Mouse (Mus musculus): ENCODE data around the gene Trmt1. TPM values are rescaled to one million over a fixed set of nuclear protein-coding genes. Genes with fewer than 3 reads are reported as not detected.

Trmt1 gene
- polyA plus RNA-seq, 1 experiment from 2014 or later, result 45.6 TPM

- ATAC-seq (ENCODE audit: low FRiP score) (no peak), DNase-seq (ENCODE audit: low spot score, missing footprints) (no peak)
- Histone ChIP-seq H3K27ac (ENCODE audit: low read depth, low read length) (no peak overlapping the region), H3K36me3 (ENCODE audit: control insufficient read depth, insufficient read depth, low read length) (peaks cover 10% of the 10 kb centered on the region; the same call in 1 of the 2 replicates), H3K27me3 (ENCODE audit: control insufficient read depth, insufficient read depth, low read length) (peaks cover 24% of the 10 kb centered on the region), H3K4me2 (no peak overlapping the region), H3K9ac (ENCODE audit: low read length) (no peak overlapping the region), H3K9me3 (ENCODE audit: control insufficient read depth, low read length) (no peaks in the 10 kb centered on the region), H3K4me3 (ENCODE audit: low read depth, low read length) (no peak overlapping the region), H3K4me1 (ENCODE audit: control insufficient read depth, insufficient read depth, low read length) (no peaks in the 10 kb centered on the region)
- 89% methylated on average over 5 of the region's 5 CpGs for WGBS
Measured at GRCm38 (mm10) chr8:84698288-84698687, 12.2 kb downstream of the Trmt1 start.

- no peak overlapping the region for H3K4me2 ChIP-seq
- peaks cover 2% of the 10 kb centered on the region; the same call in 1 of the 2 replicates for H3K4me1 ChIP-seq (ENCODE audit: control insufficient read depth, insufficient read depth, low read length)
- H3K36me3 ChIP-seq (ENCODE audit: control insufficient read depth, insufficient read depth, low read length), result peaks cover 10% of the 10 kb centered on the region; the same call in 1 of the 2 replicates
- no peak overlapping the region for H3K27ac ChIP-seq (ENCODE audit: low read depth, low read length)
- DNase-seq (ENCODE audit: low spot score, missing footprints) (no peak), ATAC-seq (ENCODE audit: low FRiP score) (no peak)
- WGBS, result 95% methylated on average over 9 of the region's 9 CpGs
- no peaks in the 10 kb centered on the region for H3K9me3 ChIP-seq (ENCODE audit: control insufficient read depth, low read length)
- peaks cover 31% of the 10 kb centered on the region for H3K27me3 ChIP-seq (ENCODE audit: control insufficient read depth, insufficient read depth, low read length)
- H3K9ac ChIP-seq (ENCODE audit: low read length), result no peak overlapping the region
- H3K4me3 ChIP-seq (ENCODE audit: low read depth, low read length), result no peak overlapping the region
Measured at GRCm38 (mm10) chr8:84698929-84699401, 12.9 kb downstream of the Trmt1 start.

DNA sequence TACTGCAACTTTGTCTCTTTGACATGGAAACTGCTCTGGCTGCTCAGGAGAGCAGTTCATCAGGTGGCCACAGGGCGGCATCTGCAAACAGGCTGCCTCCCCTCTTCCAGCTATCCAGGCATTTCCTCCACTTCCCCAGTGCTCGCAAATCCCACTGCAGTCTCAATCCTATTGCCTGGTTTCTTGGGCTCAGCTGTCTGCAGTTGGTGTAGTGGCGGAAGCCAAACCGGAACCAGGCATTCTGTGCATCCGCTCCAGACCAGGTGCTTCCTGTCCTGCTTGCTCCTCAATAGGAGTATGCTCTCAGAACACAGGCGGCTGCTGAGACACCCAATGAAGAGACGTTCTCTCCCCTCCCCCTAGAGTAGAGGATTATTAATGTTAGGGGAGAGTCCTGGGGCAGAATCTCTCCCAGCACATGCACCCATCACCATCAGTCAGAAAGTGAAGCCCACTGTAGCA, 13.8 kb downstream of the Trmt1 start:
- H3K4me3 ChIP-seq (ENCODE audit: low read depth, low read length), result no peak overlapping the region
- H3K4me2 ChIP-seq, result no peak overlapping the region
- DNase-seq (ENCODE audit: low spot score, missing footprints) (no peak), ATAC-seq (ENCODE audit: low FRiP score) (peak; percentile 31; the same call in 1 of the 2 replicates)
- H3K27me3 ChIP-seq (ENCODE audit: control insufficient read depth, insufficient read depth, low read length), result peaks cover 40% of the 10 kb centered on the region
- H3K9ac ChIP-seq (ENCODE audit: low read length), result no peak overlapping the region
- peaks cover 10% of the 10 kb centered on the region; the same call in 1 of the 2 replicates for H3K36me3 ChIP-seq (ENCODE audit: control insufficient read depth, insufficient read depth, low read length)
- H3K9me3 ChIP-seq (ENCODE audit: control insufficient read depth, low read length), result no peaks in the 10 kb centered on the region
- H3K4me1 ChIP-seq (ENCODE audit: control insufficient read depth, insufficient read depth, low read length), result peaks cover 7% of the 10 kb centered on the region; the same call in 1 of the 2 replicates
- WGBS, result 68% methylated on average over 7 of the region's 7 CpGs
- H3K27ac ChIP-seq (ENCODE audit: low read depth, low read length), result no peak overlapping the region

GRCm38 (mm10) chr8:84700526-84700925, 14.4 kb downstream of the Trmt1 start:
- H3K27me3 ChIP-seq (ENCODE audit: control insufficient read depth, insufficient read depth, low read length), result peaks cover 46% of the 10 kb centered on the region
- H3K36me3 ChIP-seq (ENCODE audit: control insufficient read depth, insufficient read depth, low read length), result peaks cover 10% of the 10 kb centered on the region; the same call in 1 of the 2 replicates
- no peak for DNase-seq (ENCODE audit: low spot score, missing footprints)
- H3K9ac ChIP-seq (ENCODE audit: low read length), result no peak overlapping the region
- H3K4me2 ChIP-seq, result no peak overlapping the region
- no peak overlapping the region for H3K4me3 ChIP-seq (ENCODE audit: low read depth, low read length)
- no peak overlapping the region for H3K27ac ChIP-seq (ENCODE audit: low read depth, low read length)
- WGBS, result 82% methylated on average over 5 of the region's 5 CpGs
- H3K4me1 ChIP-seq (ENCODE audit: control insufficient read depth, insufficient read depth, low read length), result peaks cover 10% of the 10 kb centered on the region; the same call in 1 of the 2 replicates
- H3K9me3 ChIP-seq (ENCODE audit: control insufficient read depth, low read length), result no peaks in the 10 kb centered on the region
- ATAC-seq (ENCODE audit: low FRiP score), result no peak

GRCm38 (mm10) chr8:84700941-84701911, 15.1 kb downstream of the Trmt1 start, which contains the start of gene Lyl1:
TSS of gene Lyl1 (plus strand) at chr8:84701457.
- peak within 1 kb of the TSS; percentile 36; the same call in 1 of the 2 replicates for H3K27ac ChIP-seq (ENCODE audit: low read depth, low read length)
- no peak for DNase-seq (ENCODE audit: low spot score, missing footprints)
- 11% methylated on average over 34 of the region's 34 CpGs for WGBS
- peak; percentile 35 for ATAC-seq (ENCODE audit: low FRiP score)
- peaks cover 49% of the 10 kb centered on the region for H3K27me3 ChIP-seq (ENCODE audit: control insufficient read depth, insufficient read depth, low read length)
- no peaks in the 10 kb centered on the region for H3K9me3 ChIP-seq (ENCODE audit: control insufficient read depth, low read length)
- H3K4me1 ChIP-seq (ENCODE audit: control insufficient read depth, insufficient read depth, low read length), result peaks cover 12% of the 10 kb centered on the region
- H3K4me2 ChIP-seq, result no peak within 1 kb of the TSS
- peak within 1 kb of the TSS; percentile 1; the same call in 1 of the 2 replicates for H3K4me3 ChIP-seq (ENCODE audit: low read depth, low read length)
- no peak within 1 kb of the TSS for H3K9ac ChIP-seq (ENCODE audit: low read length)
- H3K36me3 ChIP-seq (ENCODE audit: control insufficient read depth, insufficient read depth, low read length), result peaks cover 10% of the 10 kb centered on the region; the same call in 1 of the 2 replicates

GRCm38 (mm10) chr8:84702561-84702960, 16.5 kb downstream of the Trmt1 start:
- Histone ChIP-seq H3K27ac (ENCODE audit: low read depth, low read length) (no peak overlapping the region), H3K9ac (ENCODE audit: low read length) (no peak overlapping the region), H3K4me3 (ENCODE audit: low read depth, low read length) (0 out of 2 replicates have a peak overlapping the region, but pooled peaks have one; percentile 1), H3K27me3 (ENCODE audit: control insufficient read depth, insufficient read depth, low read length) (peaks cover 62% of the 10 kb centered on the region), H3K4me2 (no peak overlapping the region; the same call in 1 of the 2 replicates), H3K9me3 (ENCODE audit: control insufficient read depth, low read length) (no peaks in the 10 kb centered on the region), H3K36me3 (ENCODE audit: control insufficient read depth, insufficient read depth, low read length) (peaks cover 8% of the 10 kb centered on the region; the same call in 1 of the 2 replicates), H3K4me1 (ENCODE audit: control insufficient read depth, insufficient read depth, low read length) (peaks cover 24% of the 10 kb centered on the region)
- ATAC-seq (ENCODE audit: low FRiP score) (no peak), DNase-seq (ENCODE audit: low spot score, missing footprints) (no peak)
- 80% methylated on average over 9 of the region's 9 CpGs for WGBS

DNA sequence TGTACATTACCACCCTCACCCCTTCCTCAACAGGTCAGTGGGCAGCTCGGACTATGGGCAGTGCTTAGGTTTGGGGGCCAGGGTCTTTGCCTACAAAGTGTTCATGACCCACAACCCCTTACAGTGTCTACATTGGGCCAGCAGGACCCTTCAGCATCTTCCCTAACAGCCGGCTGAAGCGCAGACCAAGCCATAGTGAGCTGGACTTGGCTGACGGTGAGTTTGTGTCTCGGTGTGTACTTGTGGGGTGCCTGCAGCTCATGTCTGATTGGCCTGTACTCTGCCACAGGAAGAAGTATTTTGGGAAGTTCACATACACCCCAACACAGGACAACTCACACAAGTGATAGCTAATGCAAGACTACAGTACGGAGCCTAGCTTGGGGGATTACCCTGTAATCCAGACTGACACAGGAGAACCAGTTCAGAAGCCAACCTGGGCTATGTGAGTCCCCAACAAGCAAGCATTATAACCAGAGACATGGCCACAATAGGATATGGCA, 16.9 kb downstream of the Trmt1 start:
- peaks cover 67% of the 10 kb centered on the region for H3K27me3 ChIP-seq (ENCODE audit: control insufficient read depth, insufficient read depth, low read length)
- H3K27ac ChIP-seq (ENCODE audit: low read depth, low read length), result no peak overlapping the region
- 80% methylated on average over 6 of the region's 6 CpGs for WGBS
- H3K4me2 ChIP-seq, result peak overlapping the region; percentile 7
- peak; percentile 85 for DNase-seq (ENCODE audit: low spot score, missing footprints)
- peaks cover 4% of the 10 kb centered on the region; the same call in 1 of the 2 replicates for H3K36me3 ChIP-seq (ENCODE audit: control insufficient read depth, insufficient read depth, low read length)
- no peak for ATAC-seq (ENCODE audit: low FRiP score)
- H3K4me1 ChIP-seq (ENCODE audit: control insufficient read depth, insufficient read depth, low read length), result peaks cover 29% of the 10 kb centered on the region
- H3K4me3 ChIP-seq (ENCODE audit: low read depth, low read length), result no peak overlapping the region
- no peaks in the 10 kb centered on the region for H3K9me3 ChIP-seq (ENCODE audit: control insufficient read depth, low read length)
- no peak overlapping the region for H3K9ac ChIP-seq (ENCODE audit: low read length)

- 0 out of 2 replicates have a peak, but pooled peaks cover 1% of the 10 kb centered on the region for H3K36me3 ChIP-seq (ENCODE audit: control insufficient read depth, insufficient read depth, low read length)
- H3K9ac ChIP-seq (ENCODE audit: low read length), result peak overlapping the region; percentile 24; the same call in 1 of the 2 replicates
- 7% methylated on average over 38 of the region's 38 CpGs for WGBS
- H3K4me2 ChIP-seq, result peak overlapping the region; percentile 37
- peak; percentile 88 for DNase-seq (ENCODE audit: low spot score, missing footprints)
- peaks cover 35% of the 10 kb centered on the region for H3K4me1 ChIP-seq (ENCODE audit: control insufficient read depth, insufficient read depth, low read length)
- peaks cover 73% of the 10 kb centered on the region for H3K27me3 ChIP-seq (ENCODE audit: control insufficient read depth, insufficient read depth, low read length)
- H3K4me3 ChIP-seq (ENCODE audit: low read depth, low read length), result peak overlapping the region; percentile 8; the same call in 1 of the 2 replicates
- H3K9me3 ChIP-seq (ENCODE audit: control insufficient read depth, low read length), result no peaks in the 10 kb centered on the region
- ATAC-seq (ENCODE audit: low FRiP score), result no peak
- H3K27ac ChIP-seq (ENCODE audit: low read depth, low read length), result no peak overlapping the region
Measured at GRCm38 (mm10) chr8:84703466-84704249, 17.6 kb downstream of the Trmt1 start.
